Mouse (Mus musculus) embryonic facial prominence, embryonic 13.5 days (tissue): ENCODE data around the gene Nup35. TPM values are rescaled to one million over a fixed set of nuclear protein-coding genes. Genes with fewer than 3 reads are reported as not detected.

ENCODE experiments used
- ATAC-seq: fragments of 200-750 bp; cut with Nextera tagmentation; 2 replicates; pipeline ENCODE4 v1.8.0; 2017; ENCODE audit warnings: low read depth; ENCODE audit not compliant: insufficient number of reproducible peaks, insufficient read depth, low FRiP score, low TSS enrichment
- H3K27ac ChIP-seq: fragments of 300-500 bp; sonication (generic); 2 replicates; pipeline ENCODE4 v1.5.1; 2015; ENCODE audit warnings: moderate library complexity, mild to moderate bottlenecking, inconsistent platforms
- H3K27me3 ChIP-seq: fragments of 300-500 bp; sonication (generic); 2 replicates; pipeline ENCODE4 v1.6.1; 2015; ENCODE audit warnings: mild to moderate bottlenecking, inconsistent platforms
- H3K36me3 ChIP-seq: fragments of 300-500 bp; sonication (generic); 2 replicates; pipeline ENCODE4 v1.6.1; 2015; ENCODE audit warnings: mild to moderate bottlenecking, inconsistent platforms
- H3K4me1 ChIP-seq: fragments of 300-500 bp; sonication (generic); 2 replicates; pipeline ENCODE4 v1.6.1; 2015; ENCODE audit warnings: inconsistent platforms
- H3K4me2 ChIP-seq: fragments of 300-500 bp; sonication (generic); 2 replicates; pipeline ENCODE4 v1.6.1; 2015; ENCODE audit warnings: moderate library complexity, mild to moderate bottlenecking, inconsistent platforms
- H3K4me3 ChIP-seq: fragments of 300-500 bp; sonication (generic); 2 replicates; pipeline ENCODE4 v1.5.1; 2015; ENCODE audit warnings: mild to moderate bottlenecking, inconsistent platforms
- H3K9ac ChIP-seq: fragments of 300-500 bp; sonication (generic); 2 replicates; pipeline ENCODE4 v1.6.1; 2015; ENCODE audit warnings: mild to moderate bottlenecking, inconsistent platforms
- H3K9me3 ChIP-seq: fragments of 300-500 bp; sonication (generic); 2 replicates; pipeline ENCODE4 v1.6.1; 2016; ENCODE audit warnings: inconsistent platforms
- WGBS: fragments of 180-500 bp; shearing (Covaris S2); methylation state at CpG from one replicate; pipeline ENCODE4 v1.1.7; 2015; ENCODE audit warnings: mixed read lengths; 5-methylcytosine and 5-hydroxymethylcytosine counted together
- polyA plus RNA-seq: library from polyadenylated mRNA; unstranded; fragments of >200 nt; fragmentation: Nextera tagmentation; extraction: Ambion mirVana; gene quantifications from 2 replicates; pipeline ENCODE4 v1.2.1, GENCODE M21; 2015

The Nup35 gene
- polyA plus RNA-seq, 1 experiment from 2014 or later = 51.9 TPM

GRCm38 (mm10) chr2:80599850-80600249 lies 17.2 kb upstream of the Nup35 start:
- no peak for ATAC-seq

GRCm38 (mm10) chr2:80600611-80601010 lies 16.4 kb upstream of the Nup35 start:
- Histone ChIP-seq H3K4me3 (no peak overlapping the region), H3K4me2 (no peak overlapping the region), H3K9ac (no peak overlapping the region), H3K27ac (no peak overlapping the region), H3K27me3 (no peaks in the 10 kb centered on the region), H3K4me1 (no peaks in the 10 kb centered on the region), H3K9me3 (no peaks in the 10 kb centered on the region), H3K36me3 (no peaks in the 10 kb centered on the region)
- no peak for ATAC-seq

More at GRCm38 (mm10) chr2:80599850-80600249, 17.2 kb upstream of the Nup35 start:
- no peaks in the 10 kb centered on the region for H3K9me3 ChIP-seq
- H3K4me1 ChIP-seq = no peaks in the 10 kb centered on the region
- H3K27me3 ChIP-seq = no peaks in the 10 kb centered on the region
- no peak overlapping the region for H3K27ac ChIP-seq
- no peaks in the 10 kb centered on the region for H3K36me3 ChIP-seq
- H3K9ac ChIP-seq = no peak overlapping the region
- WGBS = 89% methylated on average over 3 of the region's 3 CpGs
- H3K4me2 ChIP-seq = no peak overlapping the region
- H3K4me3 ChIP-seq = no peak overlapping the region

- H3K4me2 ChIP-seq = no peak overlapping the region
- no peaks in the 10 kb centered on the region for H3K27me3 ChIP-seq
- H3K9me3 ChIP-seq = no peaks in the 10 kb centered on the region
- H3K27ac ChIP-seq = no peak overlapping the region
- no peak for ATAC-seq
- H3K4me1 ChIP-seq = no peaks in the 10 kb centered on the region
- WGBS = 91% methylated on average over 13 of the region's 13 CpGs
- H3K9ac ChIP-seq = no peak overlapping the region
- H3K4me3 ChIP-seq = no peak overlapping the region
- no peaks in the 10 kb centered on the region for H3K36me3 ChIP-seq
Observed at GRCm38 (mm10) chr2:80602756-80603155, 14.3 kb upstream of the Nup35 start.

DNA sequence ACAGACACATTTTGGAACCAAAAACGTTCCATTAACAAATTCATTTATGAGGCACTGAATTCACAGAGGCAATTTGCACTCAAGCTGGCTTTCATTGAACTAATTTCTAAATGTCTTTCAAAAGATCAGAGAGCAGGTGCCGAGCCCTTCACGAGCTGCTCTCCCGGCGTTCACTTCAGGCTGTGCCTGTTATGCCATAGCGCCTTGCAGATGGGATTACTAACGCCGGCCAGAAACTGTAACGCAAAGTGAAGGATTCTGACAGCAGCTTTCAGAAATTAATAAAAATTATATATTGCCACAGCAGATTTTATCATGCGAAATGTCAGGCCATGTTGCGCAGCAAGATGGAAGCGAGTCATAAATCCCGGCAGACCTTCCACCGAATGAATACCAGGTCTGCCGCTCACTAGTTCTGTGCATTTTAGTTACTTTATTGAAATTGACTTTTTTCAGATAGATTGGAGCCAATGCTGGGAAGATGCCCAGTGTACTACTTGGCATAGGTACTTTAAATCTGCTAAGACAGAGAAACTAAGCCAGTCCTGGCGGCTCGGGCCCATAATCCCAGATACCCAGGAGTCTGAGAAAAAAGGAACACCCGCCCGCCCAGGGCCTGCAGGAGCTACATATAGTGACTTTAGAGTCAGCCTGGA lies 13.1 kb upstream of the Nup35 start:
- Histone ChIP-seq H3K4me1 (no peaks in the 10 kb centered on the region), H3K27me3 (no peaks in the 10 kb centered on the region), H3K27ac (no peak overlapping the region), H3K4me3 (no peak overlapping the region), H3K9me3 (no peaks in the 10 kb centered on the region), H3K4me2 (no peak overlapping the region), H3K36me3 (no peaks in the 10 kb centered on the region), H3K9ac (no peak overlapping the region)
- WGBS = 88% methylated on average over 19 of the region's 19 CpGs
- ATAC-seq = no peak

DNA sequence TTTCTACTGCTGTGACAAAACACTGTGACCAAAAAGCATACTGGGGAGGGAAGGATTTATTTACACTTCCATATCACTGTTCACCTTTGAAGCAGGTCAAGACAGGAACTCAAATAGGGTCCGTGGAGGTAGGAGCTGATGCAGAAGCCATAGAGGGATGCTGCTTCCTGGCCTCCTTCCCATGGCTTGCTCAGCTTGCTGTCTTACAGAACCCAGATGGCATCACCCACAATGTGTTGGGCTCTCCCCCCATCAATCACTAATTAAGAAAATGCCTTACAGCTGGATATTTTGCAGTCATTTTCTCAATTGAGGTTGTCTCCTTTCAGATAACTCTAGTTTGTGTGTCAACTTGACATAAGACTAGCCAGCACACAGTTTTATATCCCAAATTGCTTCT lies 4.8 kb upstream of the Nup35 start:
- ATAC-seq = no peak

DNA sequence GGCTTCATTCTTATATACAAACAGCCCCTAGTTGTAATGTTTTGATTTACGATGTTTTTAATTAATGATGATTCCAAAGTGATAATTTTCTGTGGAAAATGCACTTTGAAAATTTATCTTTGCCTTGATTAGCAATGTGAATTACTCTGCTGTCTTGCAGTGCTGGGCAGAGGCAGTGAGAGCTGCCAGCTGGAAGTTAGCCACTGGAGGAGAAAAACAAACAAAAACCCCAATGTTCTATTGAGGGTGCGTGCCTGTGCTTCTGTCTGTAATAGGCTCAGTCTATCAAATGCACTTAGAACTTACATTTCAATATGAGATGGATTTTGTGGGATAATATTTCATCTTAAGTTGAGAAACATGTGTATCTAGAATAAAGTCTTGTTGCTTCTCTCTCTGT lies 4.2 kb upstream of the Nup35 start:
- H3K27ac ChIP-seq = no peak overlapping the region
- ATAC-seq = no peak
- H3K4me1 ChIP-seq = peaks cover 5% of the 10 kb centered on the region
- no peaks in the 10 kb centered on the region for H3K36me3 ChIP-seq
- H3K9me3 ChIP-seq = no peaks in the 10 kb centered on the region
- H3K4me3 ChIP-seq = no peak overlapping the region
- no peak overlapping the region for H3K9ac ChIP-seq
- WGBS = 70% methylated on average over 2 of the region's 2 CpGs
- H3K27me3 ChIP-seq = no peaks in the 10 kb centered on the region
- H3K4me2 ChIP-seq = no peak overlapping the region

More for the DNA sequence above, 4.8 kb upstream of the Nup35 start:
- Histone ChIP-seq H3K9me3 (no peaks in the 10 kb centered on the region), H3K4me1 (no peaks in the 10 kb centered on the region), H3K36me3 (no peaks in the 10 kb centered on the region), H3K4me3 (no peak overlapping the region), H3K27me3 (no peaks in the 10 kb centered on the region), H3K9ac (no peak overlapping the region), H3K4me2 (no peak overlapping the region), H3K27ac (no peak overlapping the region)
- WGBS = 29% methylated on average over 1 of the region's 1 CpGs

DNA sequence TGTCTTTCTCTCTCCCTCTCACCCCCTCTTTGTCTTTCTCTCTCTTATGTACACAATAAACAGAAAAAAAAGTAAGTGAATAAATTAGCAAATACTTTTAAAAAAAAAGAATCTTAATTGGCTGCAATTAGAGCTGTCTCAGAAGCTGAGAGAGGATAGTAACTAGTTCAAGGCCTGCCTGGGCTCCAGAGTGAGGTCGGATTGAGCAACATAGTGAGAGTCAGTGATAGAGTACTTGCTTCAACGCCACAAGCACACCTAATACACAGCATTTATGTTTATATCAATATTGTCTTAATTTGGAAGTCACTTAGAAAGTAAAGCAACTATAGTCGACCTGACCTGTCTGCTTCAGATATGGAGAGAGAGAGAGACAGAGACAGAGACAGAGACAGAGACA lies 2.0 kb downstream of the Nup35 start:
- ATAC-seq = no peak
- Histone ChIP-seq H3K27me3 (no peaks in the 10 kb centered on the region), H3K27ac (no peak overlapping the region), H3K9me3 (no peaks in the 10 kb centered on the region), H3K9ac (no peak overlapping the region), H3K4me3 (no peak overlapping the region), H3K4me2 (no peak overlapping the region), H3K36me3 (peaks cover 17% of the 10 kb centered on the region; the same call in 1 of the 2 replicates), H3K4me1 (peaks cover 8% of the 10 kb centered on the region)
- WGBS = 81% methylated on average over 3 of the region's 3 CpGs

GRCm38 (mm10) chr2:80621921-80622320 lies 4.9 kb downstream of the Nup35 start:
- Histone ChIP-seq H3K4me1 (peaks cover 8% of the 10 kb centered on the region), H3K9me3 (no peaks in the 10 kb centered on the region), H3K4me3 (no peak overlapping the region), H3K27me3 (no peaks in the 10 kb centered on the region), H3K27ac (no peak overlapping the region), H3K36me3 (peaks cover 35% of the 10 kb centered on the region), H3K4me2 (no peak overlapping the region), H3K9ac (no peak overlapping the region)
- 87% methylated on average over 3 of the region's 3 CpGs for WGBS
- no peak for ATAC-seq

GRCm38 (mm10) chr2:80624523-80624922 lies 7.5 kb downstream of the Nup35 start:
- ATAC-seq = no peak
- Histone ChIP-seq H3K4me3 (no peak overlapping the region), H3K27ac (no peak overlapping the region), H3K27me3 (no peaks in the 10 kb centered on the region), H3K9me3 (no peaks in the 10 kb centered on the region), H3K36me3 (peaks cover 42% of the 10 kb centered on the region), H3K9ac (no peak overlapping the region), H3K4me1 (no peaks in the 10 kb centered on the region), H3K4me2 (no peak overlapping the region)
- 97% methylated on average over 4 of the region's 4 CpGs for WGBS

- H3K4me2 ChIP-seq = no peak overlapping the region
- no peaks in the 10 kb centered on the region for H3K9me3 ChIP-seq
- ATAC-seq = no peak
- H3K4me1 ChIP-seq = no peaks in the 10 kb centered on the region
- no peak overlapping the region for H3K27ac ChIP-seq
- peaks cover 9% of the 10 kb centered on the region; the same call in 1 of the 2 replicates for H3K36me3 ChIP-seq
- H3K9ac ChIP-seq = no peak overlapping the region
- 90% methylated on average over 13 of the region's 13 CpGs for WGBS
- H3K27me3 ChIP-seq = no peaks in the 10 kb centered on the region
- no peak overlapping the region for H3K4me3 ChIP-seq
Observed at GRCm38 (mm10) chr2:80632336-80633026, 15.4 kb downstream of the Nup35 start.

- peak overlapping the region; percentile 89 for H3K4me3 ChIP-seq
- H3K27me3 ChIP-seq = no peaks in the 10 kb centered on the region
- peak; percentile 94 for ATAC-seq
- no peaks in the 10 kb centered on the region for H3K9me3 ChIP-seq
- H3K4me2 ChIP-seq = peak overlapping the region; percentile 65
- WGBS = under 1% methylated on average over 45 of the region's 45 CpGs
- H3K36me3 ChIP-seq = peaks cover 8% of the 10 kb centered on the region
- H3K9ac ChIP-seq = peak overlapping the region; percentile 86
- peak overlapping the region; percentile 60 for H3K27ac ChIP-seq
- H3K4me1 ChIP-seq = peaks cover 7% of the 10 kb centered on the region
Observed at GRCm38 (mm10) chr2:80638364-80639241, 21.6 kb downstream of the Nup35 start.
